Mouse (Mus musculus) liver, embryonic 16.5 days (tissue): Measurements from ENCODE around the gene Hoxb4. TPM values are rescaled to one million over a fixed set of nuclear protein-coding genes. Genes with fewer than 3 reads are reported as not detected.

Experiments used
- ATAC-seq: fragments of 200-750 bp; cut with Nextera tagmentation; 2 replicates; pipeline ENCODE4 v1.8.0; 2017; ENCODE audit warnings: low read depth, mild to moderate bottlenecking, moderate number of reproducible peaks, moderate library complexity
- H3K27ac ChIP-seq: fragments of 300-500 bp; sonication (generic); 2 replicates; pipeline ENCODE4 v1.5.1; 2014; ENCODE audit warnings: mild to moderate bottlenecking, low read length
- H3K27me3 ChIP-seq: fragments of 300-500 bp; sonication (generic); 2 replicates; pipeline ENCODE4 v1.6.1; 2014; ENCODE audit warnings: low read depth, low read length, mixed read lengths; ENCODE audit not compliant: control insufficient read depth, insufficient read depth
- H3K36me3 ChIP-seq: fragments of 300-500 bp; sonication (generic); 2 replicates; pipeline ENCODE4 v1.6.1; 2014; ENCODE audit warnings: mild to moderate bottlenecking; ENCODE audit not compliant: control insufficient read depth, insufficient read depth
- H3K4me1 ChIP-seq: fragments of 300-500 bp; sonication (generic); 2 replicates; pipeline ENCODE4 v1.6.1; 2014; ENCODE audit warnings: low read depth, low read length, mixed read lengths; ENCODE audit not compliant: control insufficient read depth
- H3K4me2 ChIP-seq: fragments of 300-500 bp; sonication (generic); 2 replicates; pipeline ENCODE4 v1.6.1; 2014; ENCODE audit warnings: low read depth, low read length, mixed read lengths
- H3K4me3 ChIP-seq: fragments of 300-500 bp; sonication (generic); 2 replicates; pipeline ENCODE4 v1.5.1; 2014; ENCODE audit warnings: low read depth, mild to moderate bottlenecking, low read length
- H3K9ac ChIP-seq: fragments of 300-500 bp; sonication (generic); 2 replicates; pipeline ENCODE4 v1.6.1; 2014; ENCODE audit warnings: low read depth, low read length
- H3K9me3 ChIP-seq: fragments of 300-500 bp; sonication (generic); replicated peaks from 2 replicates; pipeline ENCODE4 v1.6.1; 2016; ENCODE audit warnings: low read length; ENCODE audit not compliant: control insufficient read depth
- WGBS: fragments of 180-500 bp; shearing (Covaris S2); extraction: QIAGEN DNeasy Blood & Tissue Kit; methylation state at CpG from one replicate; pipeline ENCODE4 v1.1.7; 2014; ENCODE audit not compliant: insufficient replicate concordance; 5-methylcytosine and 5-hydroxymethylcytosine counted together
- polyA plus RNA-seq: library from polyadenylated mRNA; unstranded; fragments of >200 nt; fragmentation: Nextera tagmentation; extraction: Ambion mirVana; gene quantifications from 2 replicates; pipeline ENCODE4 v1.2.1, GENCODE M21; 2015

The Hoxb4 gene
- polyA plus RNA-seq, 1 experiment from 2014 or later = 0.08 TPM

DNA sequence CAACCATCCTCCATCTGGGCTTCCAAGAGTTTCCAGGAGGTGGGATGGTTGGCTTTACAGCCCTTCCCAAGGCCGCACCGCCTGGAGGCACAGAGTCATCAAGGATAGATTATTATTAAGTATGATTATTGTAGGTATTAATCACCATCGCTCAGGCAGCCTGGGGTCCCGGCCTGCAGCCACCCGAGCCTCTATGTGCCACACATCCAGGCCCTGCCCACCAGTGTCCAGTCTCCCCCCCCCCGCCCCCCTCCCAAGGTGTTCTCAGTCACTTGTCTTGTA is 26.8 kb downstream of the Hoxb4 start:
- Histone ChIP-seq H3K4me2 (no peak overlapping the region), H3K4me1 (no peaks in the 10 kb centered on the region; the same call in 1 of the 2 replicates), H3K9me3 (no peaks in the 10 kb centered on the region), H3K9ac (no peak overlapping the region), H3K4me3 (no peak overlapping the region), H3K27me3 (peaks cover 92% of the 10 kb centered on the region), H3K27ac (no peak overlapping the region), H3K36me3 (no peaks in the 10 kb centered on the region)
- WGBS = 48% methylated on average over 5 of the region's 6 CpGs
- no peak for ATAC-seq

DNA sequence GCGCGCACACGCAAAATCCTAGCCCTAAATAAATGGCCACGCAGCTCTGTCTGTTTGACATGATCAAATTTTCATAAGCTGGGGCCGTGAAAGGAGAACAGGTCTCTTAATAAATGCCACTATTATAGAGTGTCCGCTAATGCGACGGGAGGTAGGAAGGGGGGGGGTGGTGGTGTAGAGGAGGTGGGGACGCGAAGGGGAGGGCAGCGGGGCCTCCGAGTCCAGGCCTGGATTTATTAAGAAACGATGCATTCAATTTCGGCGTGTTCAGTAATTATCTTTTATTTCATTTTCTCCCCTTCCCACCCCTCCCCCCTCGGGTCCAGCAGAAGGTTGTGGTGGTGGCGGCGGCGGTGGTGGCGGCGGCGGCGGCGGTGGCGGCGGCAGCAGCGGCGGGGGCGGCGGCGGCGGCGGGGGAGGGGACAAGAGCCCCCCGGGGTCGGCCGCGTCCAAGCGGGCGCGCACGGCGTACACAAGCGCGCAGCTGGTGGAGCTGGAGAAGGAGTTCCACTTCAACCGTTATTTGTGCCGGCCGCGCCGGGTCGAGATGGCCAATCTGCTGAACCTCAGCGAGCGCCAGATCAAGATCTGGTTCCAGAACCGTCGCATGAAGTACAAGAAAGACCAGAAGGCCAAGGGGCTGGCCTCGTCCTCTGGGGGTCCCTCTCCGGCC is 27.3 kb downstream of the Hoxb4 start:
- ATAC-seq = no peak
- H3K36me3 ChIP-seq = no peaks in the 10 kb centered on the region
- H3K4me1 ChIP-seq = no peaks in the 10 kb centered on the region; the same call in 1 of the 2 replicates
- no peaks in the 10 kb centered on the region for H3K9me3 ChIP-seq
- no peak overlapping the region for H3K9ac ChIP-seq
- no peak overlapping the region for H3K27ac ChIP-seq
- peak overlapping the region; percentile 32; the same call in 1 of the 2 replicates for H3K4me2 ChIP-seq
- WGBS = 6% methylated on average over 47 of the region's 56 CpGs
- peak overlapping the region; percentile 24; the same call in 1 of the 2 replicates for H3K4me3 ChIP-seq
- peaks cover 90% of the 10 kb centered on the region for H3K27me3 ChIP-seq

DNA sequence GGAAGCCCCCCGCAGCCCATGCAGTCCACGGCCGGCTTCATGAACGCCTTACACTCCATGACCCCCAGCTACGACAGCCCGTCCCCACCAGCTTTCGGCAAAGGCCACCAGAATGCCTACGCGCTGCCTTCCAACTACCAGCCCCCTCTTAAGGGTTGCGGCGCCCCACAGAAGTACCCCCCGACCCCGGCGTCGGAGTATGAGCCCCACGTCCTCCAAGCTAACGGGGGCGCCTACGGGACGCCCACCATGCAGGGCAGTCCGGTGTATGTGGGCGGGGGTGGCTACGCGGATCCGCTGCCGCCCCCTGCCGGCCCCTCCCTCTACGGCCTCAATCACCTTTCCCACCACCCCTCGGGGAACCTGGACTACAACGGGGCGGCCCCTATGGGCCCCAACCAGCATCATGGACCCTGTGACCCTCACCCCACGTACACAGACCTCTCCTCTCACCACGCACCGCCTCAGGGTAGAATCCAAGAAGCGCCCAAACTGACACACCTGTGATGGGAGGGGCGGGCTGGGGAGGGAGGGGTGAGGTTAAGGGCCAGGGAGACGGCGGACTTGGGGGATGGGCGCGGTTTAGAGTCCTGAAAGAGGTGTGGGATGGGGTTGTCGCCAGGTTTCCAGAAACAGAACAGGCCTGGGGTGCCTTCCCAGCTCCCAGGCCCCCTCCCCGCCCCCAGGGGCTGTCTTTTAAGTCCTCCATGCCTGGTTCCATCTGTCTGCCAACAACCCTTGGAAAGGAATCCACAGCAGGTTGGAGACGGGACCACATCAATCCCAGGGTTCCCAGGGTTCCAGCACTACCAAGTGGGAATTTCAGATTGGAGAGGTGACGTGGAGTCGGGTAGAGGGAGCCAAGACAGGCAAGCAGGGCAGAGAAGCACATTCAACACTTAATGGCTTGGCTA is 28.1 kb downstream of the Hoxb4 start:
- Histone ChIP-seq H3K27ac (no peak overlapping the region), H3K27me3 (peaks cover 89% of the 10 kb centered on the region), H3K4me2 (no peak overlapping the region), H3K4me3 (peak overlapping the region; percentile 24; the same call in 1 of the 2 replicates), H3K9ac (no peak overlapping the region), H3K9me3 (no peaks in the 10 kb centered on the region), H3K36me3 (no peaks in the 10 kb centered on the region), H3K4me1 (no peaks in the 10 kb centered on the region; the same call in 1 of the 2 replicates)
- no peak for ATAC-seq
- 14% methylated on average over 45 of the region's 45 CpGs for WGBS

DNA sequence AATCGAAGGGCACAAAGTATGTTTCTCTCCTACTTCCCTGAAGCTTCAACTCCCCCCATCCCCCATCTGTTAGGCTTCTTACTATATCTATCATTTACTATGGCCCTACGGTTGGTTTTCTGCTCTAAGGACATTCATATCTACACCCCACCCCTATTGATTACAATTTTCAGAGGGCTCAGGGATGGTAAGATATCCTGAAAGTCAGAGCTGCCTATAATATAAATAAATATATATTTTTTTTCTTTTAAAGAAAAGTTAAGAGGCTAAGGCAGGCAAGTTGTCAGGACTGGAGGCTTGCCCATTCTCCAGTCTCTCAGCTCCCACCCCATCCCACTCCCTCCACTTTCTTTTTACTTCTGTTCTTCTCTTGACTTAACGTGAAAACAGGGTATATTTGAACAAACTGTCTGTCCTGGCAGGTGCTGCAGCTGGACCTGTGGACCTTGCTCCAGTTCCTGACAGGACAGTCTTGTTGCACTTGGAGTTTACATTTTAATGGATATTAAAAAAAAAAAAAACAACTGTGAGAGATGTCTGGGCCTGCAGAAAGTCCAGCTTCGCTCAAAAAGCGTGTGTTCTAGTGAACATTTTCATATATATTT is 29.0 kb downstream of the Hoxb4 start:
- H3K4me2 ChIP-seq = no peak overlapping the region
- no peak overlapping the region for H3K9ac ChIP-seq
- ATAC-seq = no peak
- 43% methylated on average over 5 of the region's 5 CpGs for WGBS
- peaks cover 89% of the 10 kb centered on the region for H3K27me3 ChIP-seq
- H3K36me3 ChIP-seq = no peaks in the 10 kb centered on the region
- H3K4me1 ChIP-seq = no peaks in the 10 kb centered on the region; the same call in 1 of the 2 replicates
- no peak overlapping the region for H3K4me3 ChIP-seq
- H3K27ac ChIP-seq = no peak overlapping the region
- H3K9me3 ChIP-seq = no peaks in the 10 kb centered on the region

DNA sequence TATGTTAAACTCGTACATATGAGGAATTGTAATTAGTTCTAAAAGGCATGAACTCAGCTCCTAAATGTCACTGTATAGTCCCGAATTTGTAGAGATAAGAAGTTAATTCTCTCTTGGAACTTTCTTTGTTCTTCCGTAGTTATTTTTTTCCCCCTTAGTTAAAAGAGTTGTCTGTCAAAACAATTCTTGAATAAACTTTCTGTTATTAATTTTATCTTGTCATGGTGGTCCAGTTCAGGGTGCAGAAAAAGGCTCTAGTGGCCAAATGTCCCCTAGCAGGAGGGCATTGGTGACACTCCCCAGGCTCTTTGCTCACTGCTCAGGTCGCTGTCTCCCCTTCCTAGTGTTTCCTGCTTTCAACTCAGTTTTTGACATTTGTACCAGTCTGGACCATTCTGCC is 29.6 kb downstream of the Hoxb4 start:
- Histone ChIP-seq H3K9me3 (no peaks in the 10 kb centered on the region), H3K27ac (no peak overlapping the region), H3K9ac (no peak overlapping the region), H3K27me3 (peaks cover 89% of the 10 kb centered on the region), H3K4me2 (no peak overlapping the region), H3K4me1 (no peaks in the 10 kb centered on the region; the same call in 1 of the 2 replicates), H3K36me3 (no peaks in the 10 kb centered on the region), H3K4me3 (no peak overlapping the region)
- ATAC-seq = no peak
- 27% methylated on average over 4 of the region's 4 CpGs for WGBS

DNA sequence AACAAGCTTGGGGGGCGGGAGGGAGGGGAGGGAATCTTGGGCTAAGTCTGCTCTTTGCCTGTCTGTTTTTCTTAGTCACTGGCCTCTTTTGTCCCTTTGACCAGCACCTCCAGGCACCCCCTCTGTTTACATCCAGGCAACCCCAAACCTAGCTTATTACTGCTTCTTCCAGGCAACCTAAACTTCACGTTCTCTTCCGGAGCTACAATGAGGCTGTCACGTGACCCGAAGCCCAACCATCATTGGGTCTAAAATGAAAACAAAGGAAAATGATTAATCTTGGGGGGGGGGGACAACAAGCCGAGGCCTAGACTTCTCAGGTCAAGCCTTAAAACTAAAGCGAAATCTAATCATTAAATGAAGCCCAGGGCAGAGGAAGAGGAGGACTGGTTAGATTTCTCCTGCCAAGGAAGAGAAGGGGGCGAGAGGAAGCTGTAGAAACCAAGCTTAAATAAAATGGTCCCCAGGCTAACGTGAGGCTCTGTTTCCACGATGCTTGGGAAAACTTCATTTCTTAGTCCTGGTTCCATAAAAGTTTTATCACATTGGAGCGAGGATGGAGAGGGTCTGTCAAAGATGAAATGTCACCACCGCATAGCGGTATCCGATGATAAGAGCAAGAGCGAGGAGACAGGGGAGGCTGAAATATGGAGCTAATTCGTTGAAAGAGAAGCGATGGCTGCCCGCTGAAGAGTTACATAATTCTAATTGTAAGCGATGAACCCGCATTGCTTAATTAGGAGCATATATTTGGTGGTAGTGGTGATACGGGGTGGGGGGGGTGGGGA is 30.3 kb downstream of the Hoxb4 start:
- WGBS = 26% methylated on average over 21 of the region's 21 CpGs
- no peak overlapping the region for H3K4me2 ChIP-seq
- H3K4me1 ChIP-seq = no peaks in the 10 kb centered on the region; the same call in 1 of the 2 replicates
- H3K4me3 ChIP-seq = no peak overlapping the region
- no peak for ATAC-seq
- no peak overlapping the region for H3K9ac ChIP-seq
- peaks cover 89% of the 10 kb centered on the region for H3K27me3 ChIP-seq
- no peak overlapping the region for H3K27ac ChIP-seq
- no peaks in the 10 kb centered on the region for H3K36me3 ChIP-seq
- no peaks in the 10 kb centered on the region for H3K9me3 ChIP-seq

DNA sequence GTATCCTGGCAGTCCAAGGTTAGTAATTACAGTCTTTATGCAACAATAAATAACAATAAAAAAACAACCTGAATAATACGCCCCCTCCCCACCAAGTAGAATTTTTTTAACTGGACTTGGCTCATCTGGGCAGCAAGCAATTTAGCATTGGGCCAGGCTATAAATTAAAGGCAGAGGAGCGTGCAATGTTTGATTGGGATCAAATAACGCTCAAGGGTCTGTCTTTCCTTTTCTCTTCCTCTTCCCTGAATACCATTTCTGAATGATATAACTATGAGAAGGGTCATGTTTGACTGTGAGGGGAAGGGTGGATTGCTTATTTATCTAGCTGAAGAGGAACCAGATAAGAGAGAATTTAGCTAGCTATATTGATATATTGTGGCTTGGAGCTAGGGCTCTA is 30.9 kb downstream of the Hoxb4 start:
- Histone ChIP-seq H3K27me3 (peaks cover 87% of the 10 kb centered on the region), H3K4me3 (no peak overlapping the region), H3K36me3 (no peaks in the 10 kb centered on the region), H3K9me3 (no peaks in the 10 kb centered on the region), H3K4me1 (no peaks in the 10 kb centered on the region; the same call in 1 of the 2 replicates), H3K9ac (no peak overlapping the region), H3K27ac (no peak overlapping the region), H3K4me2 (no peak overlapping the region)
- 46% methylated on average over 3 of the region's 3 CpGs for WGBS
- ATAC-seq = no peak

DNA sequence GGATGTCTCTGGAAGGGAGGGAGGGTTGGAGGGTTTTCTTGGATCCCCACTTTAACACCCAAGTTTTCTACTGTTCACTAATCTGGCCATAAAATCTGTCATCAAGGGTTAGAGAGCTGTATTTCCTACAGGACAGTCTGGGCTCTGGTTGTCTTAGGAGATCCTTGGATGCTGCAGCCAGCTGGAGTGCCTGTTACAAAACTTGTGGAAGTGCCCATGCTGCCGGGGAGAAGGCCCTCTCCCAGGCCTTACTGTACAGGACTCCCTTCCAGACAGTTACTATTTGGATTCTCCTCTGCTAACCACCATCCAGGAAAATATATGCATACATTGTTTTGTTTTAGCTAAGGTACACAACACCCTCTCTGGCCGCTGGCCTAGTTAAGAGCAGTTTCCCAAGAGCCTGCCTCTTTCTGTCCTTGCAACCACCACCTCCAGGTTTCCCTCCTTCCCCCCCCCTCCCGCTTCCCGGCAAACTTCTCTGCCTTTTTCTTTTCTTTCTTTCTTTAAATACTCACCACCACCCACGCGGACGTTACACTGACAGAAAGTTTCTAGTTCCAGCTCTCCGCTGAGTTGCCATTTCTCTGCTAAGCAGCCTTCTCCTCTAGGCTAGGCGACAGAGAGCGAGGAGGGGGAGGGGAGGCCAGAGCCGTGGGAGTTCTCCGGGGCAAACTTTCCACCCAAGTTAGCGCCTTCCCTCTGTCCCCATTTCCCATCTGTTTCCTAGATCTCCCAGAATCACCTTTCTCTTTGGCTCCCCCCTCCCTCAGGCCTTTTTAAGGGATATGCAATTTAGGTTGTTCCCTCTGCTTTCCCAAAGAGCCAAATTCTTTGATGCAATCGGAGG is 31.6 kb downstream of the Hoxb4 start:
- Histone ChIP-seq H3K27ac (no peak overlapping the region), H3K9me3 (no peaks in the 10 kb centered on the region), H3K4me1 (no peaks in the 10 kb centered on the region; the same call in 1 of the 2 replicates), H3K36me3 (no peaks in the 10 kb centered on the region), H3K9ac (no peak overlapping the region), H3K4me2 (no peak overlapping the region), H3K4me3 (no peak overlapping the region), H3K27me3 (peaks cover 87% of the 10 kb centered on the region)
- 38% methylated on average over 14 of the region's 14 CpGs for WGBS
- ATAC-seq = no peak
